Mouse (Mus musculus) E14TG2a.4 (cell line): ENCODE data around the gene Cptp.
A peak's percentile ranks its signal among the peaks of the same experiment; 100 is the strongest.

Experiments used
- H3K27me3 ChIP-seq: 2 replicates; pipeline ENCODE4 v1.6.1; 2014; ENCODE audit warnings: low read length, control low read depth; ENCODE audit not compliant: insufficient read depth
- H3K36me3 ChIP-seq: 2 replicates; pipeline ENCODE4 v1.6.1; 2014; ENCODE audit warnings: low read length, control low read depth; ENCODE audit not compliant: insufficient read depth
- H3K4me1 ChIP-seq: replicated peaks from 2 replicates; pipeline ENCODE4 v1.6.1; 2014; ENCODE audit warnings: low read depth, low read length, control low read depth
- H3K4me3 ChIP-seq: replicated peaks from 2 replicates; pipeline ENCODE4 v1.5.1; 2014; ENCODE audit warnings: mild to moderate bottlenecking, low read length
- H3K9me3 ChIP-seq: 2 replicates; pipeline ENCODE4 v1.6.1; 2014; ENCODE audit warnings: low read length, control low read depth
- CTCF ChIP-seq: conservative IDR thresholded peaks from 2 replicates; pipeline ENCODE4 v1.5.1; 2014; ENCODE audit warnings: low read length
- NANOG ChIP-seq: IDR thresholded peaks from 2 replicates; pipeline ENCODE4 v1.6.1; 2014; ENCODE audit warnings: borderline replicate concordance, low read length, mixed read lengths
- POU5F1 ChIP-seq: IDR thresholded peaks from 2 replicates; pipeline ENCODE4 v1.6.1; 2014; ENCODE audit warnings: low read length, borderline replicate concordance

Gene Cptp

GRCm38 (mm10) chr4:155871404-155871803 is 2.2 kb upstream of the Cptp start:
- H3K27me3 ChIP-seq: no peaks in the 10 kb centered on the region
- no peaks in the 10 kb centered on the region for H3K9me3 ChIP-seq
- H3K4me1 ChIP-seq: peaks cover 39% of the 10 kb centered on the region
- H3K36me3 ChIP-seq: peaks cover 67% of the 10 kb centered on the region
- H3K4me3 ChIP-seq: no peak overlapping the region
- no peak for TF ChIP-seq CTCF
- TF ChIP-seq NANOG: no peak
- no peak for TF ChIP-seq POU5F1

GRCm38 (mm10) chr4:155868614-155869298 is 484 bp downstream of the Cptp start:
- no peak for TF ChIP-seq CTCF
- Histone ChIP-seq H3K4me3 (peak overlapping the region; percentile 93), H3K27me3 (no peaks in the 10 kb centered on the region), H3K36me3 (peaks cover 67% of the 10 kb centered on the region), H3K4me1 (peaks cover 39% of the 10 kb centered on the region), H3K9me3 (no peaks in the 10 kb centered on the region)

GRCm38 (mm10) chr4:155863001-155863400 is 6.2 kb downstream of the Cptp start, which contains the start of gene Tas1r3:
Gene Tas1r3, minus strand, starts transcription at chr4:155863362.
- H3K27me3 ChIP-seq: no peaks in the 10 kb centered on the region
- TF ChIP-seq POU5F1 (no peak), NANOG (no peak), CTCF (no peak)
- no peaks in the 10 kb centered on the region for H3K9me3 ChIP-seq
- peaks cover 7% of the 10 kb centered on the region; the same call in 1 of the 2 replicates for H3K4me1 ChIP-seq
- H3K36me3 ChIP-seq: peaks cover 70% of the 10 kb centered on the region
- H3K4me3 ChIP-seq: no peak within 1 kb of the TSS

GRCm38 (mm10) chr4:155861787-155862186 is 7.5 kb downstream of the Cptp start:
- Histone ChIP-seq H3K4me3 (no peak overlapping the region), H3K27me3 (no peaks in the 10 kb centered on the region), H3K9me3 (no peaks in the 10 kb centered on the region), H3K36me3 (peaks cover 72% of the 10 kb centered on the region), H3K4me1 (peaks cover 8% of the 10 kb centered on the region; the same call in 1 of the 2 replicates)
- TF ChIP-seq NANOG (no peak), POU5F1 (no peak), CTCF (no peak)

- no peaks in the 10 kb centered on the region for H3K27me3 ChIP-seq
- no peaks in the 10 kb centered on the region for H3K9me3 ChIP-seq
- H3K4me1 ChIP-seq: peaks cover 25% of the 10 kb centered on the region
- TF ChIP-seq POU5F1 (no peak), CTCF (no peak), NANOG (no peak)
- no peak overlapping the region for H3K4me3 ChIP-seq
- H3K36me3 ChIP-seq: peaks cover 72% of the 10 kb centered on the region
Observed at GRCm38 (mm10) chr4:155859318-155859717, 9.9 kb downstream of the Cptp start.

GRCm38 (mm10) chr4:155856881-155857280 is 12.4 kb downstream of the Cptp start:
- TF ChIP-seq NANOG (no peak), POU5F1 (no peak), CTCF (no peak)
- Histone ChIP-seq H3K4me3 (no peak overlapping the region), H3K27me3 (no peaks in the 10 kb centered on the region), H3K9me3 (no peaks in the 10 kb centered on the region), H3K36me3 (peaks cover 81% of the 10 kb centered on the region), H3K4me1 (peaks cover 34% of the 10 kb centered on the region)

- H3K9me3 ChIP-seq: no peaks in the 10 kb centered on the region
- H3K4me3 ChIP-seq: no peak overlapping the region
- peaks cover 76% of the 10 kb centered on the region for H3K36me3 ChIP-seq
- H3K27me3 ChIP-seq: no peaks in the 10 kb centered on the region
- TF ChIP-seq CTCF: no peak
- no peak for TF ChIP-seq NANOG
- no peak for TF ChIP-seq POU5F1
- H3K4me1 ChIP-seq: peaks cover 37% of the 10 kb centered on the region
Observed at GRCm38 (mm10) chr4:155856071-155856470, 13.2 kb downstream of the Cptp start.

- H3K27me3 ChIP-seq: no peaks in the 10 kb centered on the region
- H3K36me3 ChIP-seq: peaks cover 65% of the 10 kb centered on the region
- TF ChIP-seq NANOG (no peak), CTCF (no peak), POU5F1 (no peak)
- H3K4me1 ChIP-seq: peaks cover 31% of the 10 kb centered on the region
- no peak overlapping the region for H3K4me3 ChIP-seq
- no peaks in the 10 kb centered on the region for H3K9me3 ChIP-seq
Observed at GRCm38 (mm10) chr4:155854991-155855390, 14.2 kb downstream of the Cptp start.

- no peaks in the 10 kb centered on the region for H3K9me3 ChIP-seq
- no peak for TF ChIP-seq NANOG
- no peak for TF ChIP-seq CTCF
- no peak for TF ChIP-seq POU5F1
- peaks cover 56% of the 10 kb centered on the region for H3K36me3 ChIP-seq
- no peaks in the 10 kb centered on the region for H3K27me3 ChIP-seq
- H3K4me1 ChIP-seq: peaks cover 40% of the 10 kb centered on the region
- no peak overlapping the region for H3K4me3 ChIP-seq
Observed at GRCm38 (mm10) chr4:155853421-155853820, 15.8 kb downstream of the Cptp start.
